ENCODE assay signal across 8 mouse cellular contexts in genomic region chr11:99230261-99231048, GRCm38 (mm10). TPM values are rescaled to one million over a fixed set of nuclear protein-coding genes. Genes with fewer than 3 reads are reported as not detected.
A peak's percentile ranks its signal among the peaks of the same experiment; 100 is the strongest.
DNase-seq lines count a peak whose midpoint lies in the region; ATAC-seq and TF ChIP-seq lines count a peak whose summit lies in the region.

TSS of gene Smarce1 (minus strand) at chr11:99231017.

- H3K36me3 ChIP-seq in hindbrain, postnatal 0 days (ENCODE audit: insufficient read depth, low read length) = peaks cover 4% of the 10 kb centered on the region; the same call in 1 of the 2 replicates

- no peak for TF ChIP-seq CTCF in cortical plate, adult 2 months (IDR thresholded peaks at IDR 0.05; ENCODE audit: extremely low read depth, insufficient read depth, low read length)
- no peak for TF ChIP-seq CTCF in hindbrain, postnatal 0 days (IDR thresholded peaks at IDR 0.05; ENCODE audit: low read depth)
- TF ChIP-seq CTCF in left cerebral cortex, adult 2 months (IDR thresholded peaks at IDR 0.05) = no peak

- peaks cover 1% of the 10 kb centered on the region; the same call in 1 of the 2 replicates for H3K4me1 ChIP-seq in cortical plate, adult 2 months (ENCODE audit: control insufficient read depth, insufficient read depth, low read length)
- H3K4me1 ChIP-seq in hindbrain, postnatal 0 days (ENCODE audit: insufficient read depth, low read length) = no peaks in the 10 kb centered on the region

- 0 out of 2 replicates have a peak, but pooled peaks have one; percentile 5 for TF ChIP-seq POLR2A in cortical plate, adult 2 months (IDR thresholded peaks at IDR 0.05; ENCODE audit: extremely low read depth, insufficient read depth, low read length)

- DNase-seq in adipocyte (ENCODE audit: low spot score) = peak; percentile 87
- peak; percentile 56 to 59 for DNase-seq in gastrocnemius, adult 8-10 months (ENCODE audit: low spot score in 2 of 2)
- peak; percentile 88 for DNase-seq in hindbrain, postnatal 0 days (ENCODE audit: low spot score)
- DNase-seq in left cerebral cortex, adult 2 months (ENCODE audit: extremely low spot score in 1 of 2, low spot score in 2 of 2) = peak; percentile 77 to 83
- peak; percentile 77 for DNase-seq in right cerebral cortex, adult 18-20 months
- DNase-seq in urinary bladder, adult 2 months (ENCODE audit: low spot score) = peak; percentile 83

- no peaks in the 10 kb centered on the region for H3K9me3 ChIP-seq in hindbrain, postnatal 0 days (ENCODE audit: low read length)

- peak within 1 kb of the TSS; percentile 72 for H3K4me2 ChIP-seq in hindbrain, postnatal 0 days (ENCODE audit: low read depth, low read length)

- peak within 1 kb of the TSS; percentile 97 for H3K9ac ChIP-seq in hindbrain, postnatal 0 days (replicated peaks; ENCODE audit: low read length)

- peak; percentile 92 for ATAC-seq in hindbrain, postnatal 0 days
- ATAC-seq in megakaryocyte, adult 5-6 weeks (ENCODE audit: poor library complexity, severe bottlenecking) = peak; percentile 97

- H3K27ac ChIP-seq in cortical plate, adult 2 months (ENCODE audit: insufficient read depth, low read length) = peak within 1 kb of the TSS; percentile 79
- peak within 1 kb of the TSS; percentile 96 for H3K27ac ChIP-seq in hindbrain, postnatal 0 days
- H3K27ac ChIP-seq in left cerebral cortex, adult 2 months = peak within 1 kb of the TSS; percentile 98

- peak within 1 kb of the TSS; percentile 73 for H3K4me3 ChIP-seq in cortical plate, adult 2 months (ENCODE audit: insufficient read depth, low read length)
- H3K4me3 ChIP-seq in hindbrain, postnatal 0 days (ENCODE audit: low read length) = peak within 1 kb of the TSS; percentile 71
- peak within 1 kb of the TSS; percentile 90 for H3K4me3 ChIP-seq in left cerebral cortex, adult 2 months

- WGBS in hindbrain, postnatal 0 days = under 1% methylated on average over 84 of the region's 87 CpGs

- no peaks in the 10 kb centered on the region for H3K27me3 ChIP-seq in hindbrain, postnatal 0 days (ENCODE audit: insufficient read depth, low read length)

- intact Hi-C loops in left cerebral cortex, adult 2 months (cut with DNase I) = no loop called here

RNA-seq across cellular contexts. Expression of gene Smarce1, which starts in this region (rescaled TPM):
- polyA plus RNA-seq in cortical plate, adult 2 months (2012; rRNA removed) = 60.6 and 69.0 TPM in 2 replicates
- total RNA-seq in gastrocnemius, adult 8-10 months (2022) = 10 to 100 TPM; 20.8 to 29.7 (median 25.3) TPM
- 60.6 and 66.7 TPM in 2 replicates for total RNA-seq in hindbrain, postnatal 0 days (2014; rRNA removed)
- polyA plus RNA-seq in hindbrain, postnatal 0 days (2015; fragmentation: Nextera tagmentation; extraction: Ambion mirVana) = 186 and 188 TPM in 2 replicates
- total RNA-seq in left cerebral cortex, adult 2 months (2021) = 10 to 100 TPM; 60.1 to 61.1 TPM
- 59.4 and 72.9 TPM in 2 replicates for total RNA-seq in megakaryocyte, adult 5-6 weeks (2015)
- 177 and 179 TPM in 2 replicates for total RNA-seq in megakaryocyte, adult 5-6 weeks (2017)
- polyA plus RNA-seq in urinary bladder, adult 2 months (2012; rRNA removed) = 60.3 and 81.1 TPM in 2 replicates

Comparison
In these comparisons a context has a peak if more than half of its experiments do, and no peak if none do; other contexts are left out.
1. Peak in every context shown above with its lines: DNase-seq, ATAC-seq, H3K4me3 ChIP-seq and H3K27ac ChIP-seq.